Mouse (Mus musculus): ENCODE measurements around the gene Ccdc15. TPM values are rescaled to one million over a fixed set of nuclear protein-coding genes. Genes with fewer than 3 reads are reported as not detected.
A peak's percentile ranks its signal among the peaks of the same experiment; 100 is the strongest.

Ccdc15 gene
- polyA plus RNA-seq (2015; fragmentation: Nextera tagmentation; extraction: Ambion mirVana): 3.1 and 3.6 TPM in 2 replicates

DNA sequence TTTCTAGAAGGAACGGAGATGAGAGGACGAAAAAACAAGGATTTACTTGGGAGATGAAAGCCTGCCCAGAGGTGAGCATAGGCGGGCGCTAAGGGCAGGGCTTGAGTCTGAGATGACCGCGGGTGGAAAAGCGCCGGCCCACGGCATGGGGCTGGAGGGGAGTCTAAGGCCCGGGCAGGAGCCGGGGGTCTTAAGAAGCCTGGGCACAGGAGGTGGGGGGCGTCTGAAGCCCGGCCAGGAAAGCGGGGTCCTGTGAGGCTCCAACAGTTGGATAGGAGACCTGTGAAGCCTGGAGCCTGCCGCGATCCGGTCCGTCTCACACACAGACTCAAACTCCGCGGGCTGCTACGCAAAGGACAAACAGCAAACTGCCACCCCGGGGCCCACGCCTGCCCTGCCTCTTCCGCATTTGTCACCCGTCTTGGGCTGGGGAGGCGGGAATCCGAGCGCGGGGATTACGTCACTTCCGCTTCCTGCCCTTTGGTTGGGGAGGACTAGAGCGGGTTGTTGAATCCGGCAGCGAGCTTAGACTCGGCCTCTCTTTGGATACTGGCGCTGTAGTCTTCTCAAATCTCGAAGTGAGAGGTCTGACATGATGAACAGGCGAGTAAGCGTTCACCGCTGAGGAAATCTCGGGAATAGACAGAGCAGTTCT is at the start of gene Ccdc15:
TSS of gene Ccdc15 (minus strand) at position 445 of the 655 bp plus-strand sequence.
- peak within 1 kb of the TSS; percentile 91 for H3K4me2 ChIP-seq (ENCODE audit: low read depth, low read length)
- no peaks in the 10 kb centered on the region for H3K27me3 ChIP-seq (ENCODE audit: control insufficient read depth, insufficient read depth, low read depth, low read length)
- H3K27ac ChIP-seq (ENCODE audit: low read length): peak within 1 kb of the TSS; percentile 96
- H3K4me3 ChIP-seq (ENCODE audit: low read depth, low read length): peak within 1 kb of the TSS; percentile 92
- H3K4me1 ChIP-seq (ENCODE audit: control insufficient read depth, low read depth, low read length): peaks cover 4% of the 10 kb centered on the region
- H3K36me3 ChIP-seq (ENCODE audit: control insufficient read depth, insufficient read depth): no peaks in the 10 kb centered on the region
- ATAC-seq (ENCODE audit: low read depth): peak; percentile 99
- 0% methylated on average over 41 of the region's 41 CpGs for WGBS (ENCODE audit: insufficient replicate concordance)
- H3K9ac ChIP-seq (ENCODE audit: low read depth, low read length): peak within 1 kb of the TSS; percentile 96
- no peaks in the 10 kb centered on the region for H3K9me3 ChIP-seq (replicated peaks; ENCODE audit: control insufficient read depth, low read length)

GRCm38 (mm10) chr9:37393482-37394131 is 45.4 kb upstream of the Ccdc15 start:
- Histone ChIP-seq H3K9me3 (replicated peaks; ENCODE audit: control insufficient read depth, low read length) (no peaks in the 10 kb centered on the region), H3K27me3 (ENCODE audit: control insufficient read depth, insufficient read depth, low read depth, low read length) (no peaks in the 10 kb centered on the region), H3K27ac (ENCODE audit: low read length) (no peak overlapping the region), H3K4me2 (ENCODE audit: low read depth, low read length) (no peak overlapping the region), H3K4me3 (ENCODE audit: low read depth, low read length) (no peak overlapping the region), H3K9ac (ENCODE audit: low read depth, low read length) (no peak overlapping the region), H3K36me3 (ENCODE audit: control insufficient read depth, insufficient read depth) (no peaks in the 10 kb centered on the region), H3K4me1 (ENCODE audit: control insufficient read depth, low read depth, low read length) (no peaks in the 10 kb centered on the region)
- no peak for ATAC-seq (ENCODE audit: low read depth)
- 50% methylated on average over 8 of the region's 8 CpGs for WGBS (ENCODE audit: insufficient replicate concordance)

- no peaks in the 10 kb centered on the region; the same call in 1 of the 2 replicates for H3K27me3 ChIP-seq (ENCODE audit: control insufficient read depth, insufficient read depth, low read depth, low read length)
- no peak overlapping the region for H3K27ac ChIP-seq (ENCODE audit: low read length)
- no peak for ATAC-seq (ENCODE audit: low read depth)
- H3K36me3 ChIP-seq (ENCODE audit: control insufficient read depth, insufficient read depth): no peaks in the 10 kb centered on the region
- H3K9ac ChIP-seq (ENCODE audit: low read depth, low read length): no peak overlapping the region
- H3K9me3 ChIP-seq (replicated peaks; ENCODE audit: control insufficient read depth, low read length): no peaks in the 10 kb centered on the region
- no peak overlapping the region for H3K4me2 ChIP-seq (ENCODE audit: low read depth, low read length)
- no peak overlapping the region for H3K4me3 ChIP-seq (ENCODE audit: low read depth, low read length)
- H3K4me1 ChIP-seq (ENCODE audit: control insufficient read depth, low read depth, low read length): no peaks in the 10 kb centered on the region
- 55% methylated on average over 2 of the region's 2 CpGs for WGBS (ENCODE audit: insufficient replicate concordance)
These were observed 43.8 kb upstream of the Ccdc15 start for GRCm38 (mm10) chr9:37392071-37392470.

DNA sequence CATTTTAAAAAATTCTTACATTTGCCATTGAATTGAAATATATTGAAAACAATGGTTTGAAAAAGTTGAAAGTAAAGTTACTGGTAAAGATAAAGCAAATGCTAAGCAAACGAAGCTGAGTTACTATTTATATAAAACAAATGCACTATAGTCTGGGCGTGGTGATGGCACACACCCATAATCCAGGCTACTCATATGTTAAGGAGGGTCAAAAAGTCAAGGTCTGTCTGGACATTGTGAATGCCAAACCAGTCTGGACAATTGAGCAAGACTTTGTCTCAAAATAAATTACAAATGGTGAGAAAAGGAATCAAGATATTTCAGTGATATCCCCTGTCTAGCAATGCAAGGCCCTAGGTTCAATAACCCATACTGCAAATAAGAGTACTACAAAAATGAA is 42.7 kb upstream of the Ccdc15 start:
- H3K36me3 ChIP-seq (ENCODE audit: control insufficient read depth, insufficient read depth): no peaks in the 10 kb centered on the region
- H3K9me3 ChIP-seq (replicated peaks; ENCODE audit: control insufficient read depth, low read length): no peaks in the 10 kb centered on the region
- WGBS (ENCODE audit: insufficient replicate concordance): 44% methylated on average over 2 of the region's 2 CpGs
- no peak overlapping the region for H3K4me2 ChIP-seq (ENCODE audit: low read depth, low read length)
- H3K4me1 ChIP-seq (ENCODE audit: control insufficient read depth, low read depth, low read length): no peaks in the 10 kb centered on the region
- ATAC-seq (ENCODE audit: low read depth): no peak
- H3K9ac ChIP-seq (ENCODE audit: low read depth, low read length): no peak overlapping the region
- H3K4me3 ChIP-seq (ENCODE audit: low read depth, low read length): no peak overlapping the region
- H3K27ac ChIP-seq (ENCODE audit: low read length): no peak overlapping the region
- peaks cover 2% of the 10 kb centered on the region for H3K27me3 ChIP-seq (ENCODE audit: control insufficient read depth, insufficient read depth, low read depth, low read length)

- no peak overlapping the region for H3K27ac ChIP-seq (ENCODE audit: low read length)
- peak; percentile 71 for ATAC-seq (ENCODE audit: low read depth)
- H3K36me3 ChIP-seq (ENCODE audit: control insufficient read depth, insufficient read depth): no peaks in the 10 kb centered on the region
- no peaks in the 10 kb centered on the region for H3K9me3 ChIP-seq (replicated peaks; ENCODE audit: control insufficient read depth, low read length)
- 5% methylated on average over 54 of the region's 54 CpGs for WGBS (ENCODE audit: insufficient replicate concordance)
- 0 out of 2 replicates have a peak overlapping the region, but pooled peaks have one; percentile 18 for H3K9ac ChIP-seq (ENCODE audit: low read depth, low read length)
- H3K4me1 ChIP-seq (ENCODE audit: control insufficient read depth, low read depth, low read length): no peaks in the 10 kb centered on the region
- peak overlapping the region; percentile 43 for H3K4me3 ChIP-seq (ENCODE audit: low read depth, low read length)
- H3K4me2 ChIP-seq (ENCODE audit: low read depth, low read length): peak overlapping the region; percentile 42
- H3K27me3 ChIP-seq (ENCODE audit: control insufficient read depth, insufficient read depth, low read depth, low read length): peaks cover 15% of the 10 kb centered on the region
These were observed 36.3 kb upstream of the Ccdc15 start for GRCm38 (mm10) chr9:37384284-37385182.

- H3K4me3 ChIP-seq (ENCODE audit: low read depth, low read length): no peak overlapping the region
- no peak overlapping the region for H3K27ac ChIP-seq (ENCODE audit: low read length)
- H3K4me1 ChIP-seq (ENCODE audit: control insufficient read depth, low read depth, low read length): no peaks in the 10 kb centered on the region
- H3K4me2 ChIP-seq (ENCODE audit: low read depth, low read length): no peak overlapping the region
- H3K9ac ChIP-seq (ENCODE audit: low read depth, low read length): no peak overlapping the region
- peaks cover 15% of the 10 kb centered on the region for H3K27me3 ChIP-seq (ENCODE audit: control insufficient read depth, insufficient read depth, low read depth, low read length)
- no peaks in the 10 kb centered on the region for H3K36me3 ChIP-seq (ENCODE audit: control insufficient read depth, insufficient read depth)
- WGBS (ENCODE audit: insufficient replicate concordance): 58% methylated on average over 6 of the region's 6 CpGs
- ATAC-seq (ENCODE audit: low read depth): no peak
- H3K9me3 ChIP-seq (replicated peaks; ENCODE audit: control insufficient read depth, low read length): no peaks in the 10 kb centered on the region
These were observed 34.9 kb upstream of the Ccdc15 start for GRCm38 (mm10) chr9:37383161-37383560.

GRCm38 (mm10) chr9:37375718-37376117 is 27.5 kb upstream of the Ccdc15 start:
- Histone ChIP-seq H3K9ac (ENCODE audit: low read depth, low read length) (no peak overlapping the region), H3K36me3 (ENCODE audit: control insufficient read depth, insufficient read depth) (no peaks in the 10 kb centered on the region), H3K4me3 (ENCODE audit: low read depth, low read length) (no peak overlapping the region), H3K9me3 (replicated peaks; ENCODE audit: control insufficient read depth, low read length) (no peaks in the 10 kb centered on the region), H3K27ac (ENCODE audit: low read length) (no peak overlapping the region), H3K4me1 (ENCODE audit: control insufficient read depth, low read depth, low read length) (no peaks in the 10 kb centered on the region), H3K4me2 (ENCODE audit: low read depth, low read length) (no peak overlapping the region), H3K27me3 (ENCODE audit: control insufficient read depth, insufficient read depth, low read depth, low read length) (no peaks in the 10 kb centered on the region)
- no peak for ATAC-seq (ENCODE audit: low read depth)
- 67% methylated on average over 5 of the region's 5 CpGs for WGBS (ENCODE audit: insufficient replicate concordance)

GRCm38 (mm10) chr9:37371232-37371801 is 23.1 kb upstream of the Ccdc15 start:
- H3K9me3 ChIP-seq (replicated peaks; ENCODE audit: control insufficient read depth, low read length): no peaks in the 10 kb centered on the region
- no peak overlapping the region for H3K4me2 ChIP-seq (ENCODE audit: low read depth, low read length)
- WGBS (ENCODE audit: insufficient replicate concordance): 74% methylated on average over 7 of the region's 7 CpGs
- H3K4me3 ChIP-seq (ENCODE audit: low read depth, low read length): no peak overlapping the region
- H3K36me3 ChIP-seq (ENCODE audit: control insufficient read depth, insufficient read depth): no peaks in the 10 kb centered on the region
- H3K4me1 ChIP-seq (ENCODE audit: control insufficient read depth, low read depth, low read length): no peaks in the 10 kb centered on the region
- H3K27me3 ChIP-seq (ENCODE audit: control insufficient read depth, insufficient read depth, low read depth, low read length): no peaks in the 10 kb centered on the region
- no peak overlapping the region for H3K9ac ChIP-seq (ENCODE audit: low read depth, low read length)
- no peak for ATAC-seq (ENCODE audit: low read depth)
- no peak overlapping the region for H3K27ac ChIP-seq (ENCODE audit: low read length)
